Mouse (Mus musculus): Measurements from ENCODE around the gene Gls2. TPM values are rescaled to one million over a fixed set of nuclear protein-coding genes. Genes with fewer than 3 reads are reported as not detected.

Gene Gls2
- polyA plus RNA-seq, 1 experiment from 2014 or later = 1.1 TPM

DNA sequence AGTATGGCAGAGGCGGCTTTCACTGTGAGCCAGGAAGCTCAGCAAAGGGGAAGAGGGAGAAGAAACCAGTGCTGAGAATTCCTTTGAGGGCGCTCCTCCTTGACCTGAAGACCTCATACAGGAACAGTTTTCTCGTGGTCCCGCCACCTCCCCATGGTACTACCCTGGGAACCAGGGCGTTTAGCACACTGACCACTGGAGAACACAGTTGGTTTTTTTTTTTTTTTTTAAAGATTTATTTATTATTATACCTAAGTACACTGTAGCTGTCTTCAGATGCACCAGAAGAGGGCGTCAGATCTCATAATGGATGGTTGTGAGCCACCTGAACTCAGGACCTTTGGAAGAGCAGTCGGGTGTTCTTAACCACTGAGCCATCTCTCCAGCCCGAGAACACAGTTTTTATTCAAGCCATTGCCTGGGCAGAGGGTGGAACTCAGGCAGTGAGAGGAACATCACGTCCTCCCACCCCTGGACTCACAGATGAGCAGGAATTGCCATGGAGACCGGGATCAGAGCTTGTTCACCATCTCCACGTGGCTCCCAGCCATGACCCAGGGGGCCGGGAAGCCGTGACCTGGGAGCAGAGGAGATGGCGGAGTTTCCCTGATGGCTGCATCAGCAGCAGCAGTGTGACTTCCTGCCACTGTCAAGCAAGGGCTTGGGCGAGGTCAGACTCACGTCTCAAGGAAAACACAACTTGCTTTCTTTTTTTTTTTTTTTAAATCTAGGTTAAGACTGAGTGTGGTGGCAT, 27.5 kb downstream of the Gls2 start:
- 62% methylated on average over 16 of the region's 16 CpGs for WGBS
- Histone ChIP-seq H3K4me3 (no peak overlapping the region), H3K4me1 (replicated peaks) (no peaks in the 10 kb centered on the region), H3K9me3 (no peaks in the 10 kb centered on the region), H3K9ac (no peak overlapping the region), H3K36me3 (no peaks in the 10 kb centered on the region), H3K27me3 (no peaks in the 10 kb centered on the region), H3K27ac (replicated peaks) (no peak overlapping the region), H3K4me2 (no peak overlapping the region)
- ATAC-seq (ENCODE audit: low read depth) = no peak

DNA sequence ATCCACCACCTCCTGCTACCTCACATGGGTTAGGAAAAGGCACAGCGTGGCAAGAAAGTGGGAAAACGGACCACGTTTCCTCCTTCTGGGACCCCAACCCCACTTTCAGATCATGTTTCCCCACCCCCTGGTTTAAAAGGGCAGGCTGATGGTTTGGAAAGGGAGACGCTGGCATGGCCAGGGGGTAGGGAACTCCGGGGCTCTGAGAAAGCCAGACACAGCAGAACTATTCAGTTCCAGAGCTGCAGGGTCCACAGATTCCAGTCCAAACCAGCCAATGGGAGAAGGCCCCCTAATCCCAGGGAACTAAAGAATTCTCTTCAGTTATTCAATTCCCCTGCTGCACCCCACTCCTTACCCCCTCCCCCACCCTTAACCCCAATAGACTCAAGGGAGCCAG, 30.8 kb downstream of the Gls2 start:
- Histone ChIP-seq H3K27ac (replicated peaks) (no peak overlapping the region), H3K9ac (no peak overlapping the region), H3K27me3 (no peaks in the 10 kb centered on the region), H3K4me3 (no peak overlapping the region), H3K4me2 (no peak overlapping the region), H3K36me3 (no peaks in the 10 kb centered on the region), H3K4me1 (replicated peaks) (no peaks in the 10 kb centered on the region), H3K9me3 (no peaks in the 10 kb centered on the region)
- 62% methylated on average over 5 of the region's 5 CpGs for WGBS
- no peak for ATAC-seq (ENCODE audit: low read depth)

DNA sequence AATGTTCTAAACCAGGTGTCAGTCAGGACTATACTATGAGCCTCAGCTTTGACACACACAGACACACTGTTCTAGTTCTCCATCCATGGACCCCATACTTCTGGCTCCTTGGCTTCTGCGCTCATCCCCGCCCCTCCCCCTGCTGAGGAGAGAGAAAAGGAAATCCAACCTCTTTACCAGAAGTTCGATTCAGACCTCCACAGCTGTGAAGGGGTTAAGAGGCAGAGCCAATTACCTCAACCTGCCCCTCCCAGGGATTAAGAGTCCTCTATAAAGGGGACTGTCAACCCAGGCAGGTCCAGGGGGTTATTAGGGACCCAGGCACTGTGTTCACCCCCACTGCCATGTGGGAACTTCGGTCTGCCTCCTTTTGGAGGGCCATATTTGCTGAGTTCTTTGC, 31.3 kb downstream of the Gls2 start, which contains the start of gene Mip:
TSS of gene Mip (plus strand) at position 301 of the 400 bp plus-strand sequence.
- Histone ChIP-seq H3K4me3 (no peak within 1 kb of the TSS), H3K9ac (no peak within 1 kb of the TSS), H3K4me2 (no peak within 1 kb of the TSS), H3K9me3 (no peaks in the 10 kb centered on the region), H3K27me3 (no peaks in the 10 kb centered on the region), H3K36me3 (no peaks in the 10 kb centered on the region), H3K27ac (replicated peaks) (no peak within 1 kb of the TSS), H3K4me1 (replicated peaks) (no peaks in the 10 kb centered on the region)
- 53% methylated on average over 4 of the region's 4 CpGs for WGBS
- no peak for ATAC-seq (ENCODE audit: low read depth)

DNA sequence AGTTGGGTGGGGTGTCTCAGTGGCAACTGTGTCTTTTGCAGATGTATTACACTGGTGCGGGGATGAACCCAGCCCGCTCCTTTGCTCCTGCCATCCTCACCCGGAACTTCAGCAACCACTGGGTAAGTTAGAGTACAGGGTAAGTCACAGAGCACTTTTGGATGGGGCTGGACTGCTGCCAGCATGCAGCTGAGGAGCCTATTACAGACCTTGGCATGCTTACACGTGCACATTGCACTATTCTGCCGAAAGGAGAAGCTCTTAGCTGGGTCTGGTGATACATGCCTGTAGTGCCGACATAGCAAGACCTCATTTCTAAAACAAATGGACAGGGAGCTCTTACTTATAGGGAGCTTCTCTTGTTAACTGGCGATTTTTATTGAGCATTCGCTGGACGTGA, 33.3 kb downstream of the Gls2 start:
- Histone ChIP-seq H3K27me3 (no peaks in the 10 kb centered on the region), H3K4me3 (no peak overlapping the region), H3K9ac (no peak overlapping the region), H3K27ac (replicated peaks) (no peak overlapping the region), H3K4me2 (no peak overlapping the region), H3K4me1 (replicated peaks) (peaks cover 6% of the 10 kb centered on the region; the same call in 1 of the 2 replicates), H3K36me3 (no peaks in the 10 kb centered on the region), H3K9me3 (no peaks in the 10 kb centered on the region)
- ATAC-seq (ENCODE audit: low read depth) = no peak
- WGBS = 83% methylated on average over 9 of the region's 9 CpGs

DNA sequence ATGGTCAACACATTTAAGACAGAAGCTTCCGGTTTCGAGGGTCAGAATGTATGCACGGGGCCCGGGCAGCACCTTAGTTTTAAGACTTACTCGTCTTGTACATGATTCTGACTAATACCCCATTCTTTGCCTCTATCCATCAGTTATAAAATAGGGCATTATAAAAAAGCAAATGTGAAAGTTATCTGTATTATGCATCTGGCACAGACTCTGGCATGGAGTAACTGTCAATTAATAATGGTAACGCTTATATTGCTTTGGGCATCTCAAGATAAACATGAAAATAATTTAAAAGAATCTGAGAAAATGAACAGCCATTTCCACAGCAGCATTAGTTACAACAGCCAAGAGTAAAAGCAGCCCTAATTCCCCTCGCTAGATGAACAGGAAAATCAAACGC, 33.8 kb downstream of the Gls2 start:
- WGBS = 92% methylated on average over 8 of the region's 8 CpGs
- H3K9ac ChIP-seq = no peak overlapping the region
- no peak overlapping the region for H3K27ac ChIP-seq (replicated peaks)
- H3K9me3 ChIP-seq = no peaks in the 10 kb centered on the region
- H3K4me2 ChIP-seq = no peak overlapping the region
- ATAC-seq (ENCODE audit: low read depth) = no peak
- peaks cover 9% of the 10 kb centered on the region for H3K4me1 ChIP-seq (replicated peaks)
- H3K4me3 ChIP-seq = no peak overlapping the region
- no peaks in the 10 kb centered on the region for H3K27me3 ChIP-seq
- H3K36me3 ChIP-seq = no peaks in the 10 kb centered on the region

DNA sequence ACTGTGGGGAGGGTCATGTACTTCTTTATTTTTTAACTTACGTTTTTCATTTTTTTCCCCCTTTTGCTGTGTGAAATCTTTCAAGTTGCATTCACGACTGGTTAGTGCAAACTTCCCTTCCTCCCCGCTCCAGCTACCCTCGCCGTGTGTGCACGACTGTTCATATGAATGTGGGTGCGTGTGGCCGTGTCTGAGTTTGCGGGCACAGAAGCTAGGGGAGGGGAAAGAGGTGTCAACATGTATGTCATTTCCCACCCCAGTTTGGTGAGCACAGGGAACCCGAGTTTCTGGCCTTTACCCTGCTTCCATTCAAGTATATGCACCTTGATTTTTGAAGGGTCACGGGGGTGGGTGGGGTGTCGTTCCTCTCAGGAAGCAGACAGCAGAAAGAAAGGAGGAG, 36.3 kb downstream of the Gls2 start:
- Histone ChIP-seq H3K9ac (peak overlapping the region; percentile 82; the same call in 1 of the 2 replicates), H3K9me3 (no peaks in the 10 kb centered on the region), H3K4me1 (replicated peaks) (peaks cover 10% of the 10 kb centered on the region), H3K4me3 (no peak overlapping the region), H3K27ac (replicated peaks) (no peak overlapping the region), H3K36me3 (no peaks in the 10 kb centered on the region), H3K27me3 (no peaks in the 10 kb centered on the region), H3K4me2 (no peak overlapping the region)
- ATAC-seq (ENCODE audit: low read depth) = no peak
- 79% methylated on average over 12 of the region's 12 CpGs for WGBS

DNA sequence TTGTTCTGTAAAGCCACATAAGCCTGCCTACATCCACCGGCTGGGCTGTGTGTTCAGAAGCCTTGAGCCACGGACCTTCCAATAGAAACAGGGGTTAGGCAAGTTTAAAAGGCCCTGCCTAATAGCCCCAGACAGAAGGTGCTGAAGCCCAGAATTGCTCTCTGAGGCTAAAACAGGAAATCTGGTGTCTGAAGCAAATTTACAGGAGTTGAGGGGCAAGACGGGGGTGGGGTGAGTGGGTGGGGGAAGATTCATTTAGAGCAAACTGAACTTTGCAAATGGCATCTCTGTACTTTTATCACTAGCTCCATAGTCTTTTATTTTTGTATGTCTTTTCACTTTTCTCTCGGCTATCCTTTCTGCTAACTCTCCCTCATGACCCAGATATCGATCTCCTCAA, 36.9 kb downstream of the Gls2 start:
- 16% methylated on average over 5 of the region's 5 CpGs for WGBS
- Histone ChIP-seq H3K4me3 (peak overlapping the region; percentile 75), H3K9ac (peak overlapping the region; percentile 82; the same call in 1 of the 2 replicates), H3K4me1 (replicated peaks) (peaks cover 10% of the 10 kb centered on the region), H3K9me3 (no peaks in the 10 kb centered on the region), H3K27ac (replicated peaks) (0 out of 2 replicates have a peak overlapping the region, but pooled peaks have one; percentile 93), H3K36me3 (no peaks in the 10 kb centered on the region), H3K27me3 (no peaks in the 10 kb centered on the region), H3K4me2 (peak overlapping the region; percentile 69)
- no peak for ATAC-seq (ENCODE audit: low read depth)

DNA sequence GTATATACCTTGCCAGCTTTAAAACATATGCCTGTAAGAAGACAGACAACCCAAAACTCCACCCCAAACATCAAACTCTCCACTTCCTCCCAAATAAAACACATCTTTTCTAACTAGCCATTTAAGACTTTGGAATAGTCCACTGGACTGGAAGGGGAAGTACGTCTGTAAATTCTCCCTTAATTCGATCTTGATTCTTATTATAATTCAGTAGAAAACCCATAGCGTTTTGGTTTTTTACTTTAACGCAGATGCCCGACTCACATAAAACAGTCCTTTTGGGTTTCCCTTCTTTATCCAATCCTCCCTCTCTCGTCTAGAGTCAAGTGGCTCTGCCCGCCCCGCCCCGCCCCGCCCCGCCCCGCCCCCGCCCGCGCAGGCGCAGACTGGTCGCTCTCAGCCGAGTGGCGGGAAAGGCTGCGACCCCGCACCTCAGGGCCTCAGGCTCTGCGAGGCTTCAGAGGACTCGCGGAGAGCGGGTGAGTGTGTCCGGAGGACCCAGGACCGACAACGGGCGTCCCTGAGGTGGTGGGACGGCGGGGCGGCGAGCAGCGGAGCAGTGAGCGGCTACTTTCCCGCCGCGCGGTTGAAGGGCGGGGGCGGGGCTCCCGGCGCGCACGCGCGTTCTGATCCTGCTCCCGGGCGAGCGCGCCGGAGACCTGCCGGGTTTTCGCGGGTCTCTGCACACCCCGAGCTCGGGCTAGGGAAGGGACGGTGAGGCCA, 37.6 kb downstream of the Gls2 start, which contains the start of gene Timeless:
TSS of gene Timeless (plus strand) at position 369 of the 723 bp plus-strand sequence.
- ATAC-seq (ENCODE audit: low read depth) = peak; percentile 93
- Histone ChIP-seq H3K4me2 (peak within 1 kb of the TSS; percentile 69), H3K9me3 (no peaks in the 10 kb centered on the region), H3K36me3 (no peaks in the 10 kb centered on the region), H3K4me3 (peak within 1 kb of the TSS; percentile 75), H3K27ac (replicated peaks) (peak within 1 kb of the TSS; percentile 93), H3K27me3 (no peaks in the 10 kb centered on the region), H3K4me1 (replicated peaks) (peaks cover 10% of the 10 kb centered on the region), H3K9ac (peak within 1 kb of the TSS; percentile 82)
- under 1% methylated on average over 55 of the region's 58 CpGs for WGBS

DNA sequence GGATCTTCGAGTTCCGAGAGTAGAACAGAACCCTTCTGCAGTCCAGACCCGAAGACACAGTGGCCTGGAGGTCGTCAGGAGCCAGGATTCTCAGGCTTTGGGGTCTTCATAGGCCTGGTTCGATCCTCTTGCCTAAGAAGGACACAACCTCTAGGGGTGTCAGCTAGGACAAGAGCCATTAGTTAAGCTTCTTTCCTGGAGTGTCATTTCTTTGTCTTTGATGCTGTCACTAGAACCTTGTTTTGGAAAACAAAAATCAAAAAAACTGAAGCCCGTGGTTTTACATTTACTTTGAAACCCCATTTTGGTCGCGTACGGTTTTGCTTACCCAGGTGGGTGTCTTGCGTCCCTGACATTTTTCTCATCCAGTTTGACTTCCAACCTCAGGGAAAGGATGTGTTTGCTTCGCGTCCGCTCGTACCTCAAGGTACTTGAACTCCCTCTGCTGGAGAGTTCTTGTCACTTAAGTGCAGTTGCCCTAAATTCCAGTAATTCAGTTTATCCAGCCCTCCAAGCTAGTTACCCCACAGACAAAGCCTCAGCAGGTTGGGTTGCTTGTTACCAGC, 38.2 kb downstream of the Gls2 start:
- peaks cover 10% of the 10 kb centered on the region for H3K4me1 ChIP-seq (replicated peaks)
- no peaks in the 10 kb centered on the region for H3K9me3 ChIP-seq
- peak; percentile 75 for ATAC-seq (ENCODE audit: low read depth)
- H3K4me3 ChIP-seq = peak overlapping the region; percentile 75
- WGBS = under 1% methylated on average over 14 of the region's 14 CpGs
- H3K36me3 ChIP-seq = no peaks in the 10 kb centered on the region
- H3K27ac ChIP-seq (replicated peaks) = peak overlapping the region; percentile 93
- H3K4me2 ChIP-seq = peak overlapping the region; percentile 69
- no peaks in the 10 kb centered on the region for H3K27me3 ChIP-seq
- peak overlapping the region; percentile 82 for H3K9ac ChIP-seq

DNA sequence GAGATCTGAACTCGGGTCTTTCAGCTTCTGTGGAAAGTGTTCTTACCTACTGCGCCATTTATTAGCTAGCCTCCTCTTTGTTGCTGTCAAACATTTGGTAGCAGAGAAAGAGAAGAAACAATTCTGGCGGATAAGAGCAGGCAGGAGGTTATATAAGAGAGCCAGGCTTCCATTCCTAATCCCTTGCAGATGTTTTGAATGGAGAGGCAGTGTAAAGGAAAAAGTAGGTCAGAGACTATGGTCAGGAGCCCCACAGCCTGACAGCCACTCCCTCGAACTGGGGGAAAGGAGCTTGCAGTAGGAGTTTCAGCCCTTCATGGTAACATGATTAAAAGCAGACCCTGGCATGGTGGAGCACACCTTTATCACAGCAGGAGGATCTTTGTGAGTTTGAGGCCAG, 42.1 kb downstream of the Gls2 start:
- Histone ChIP-seq H3K4me1 (replicated peaks) (peaks cover 6% of the 10 kb centered on the region), H3K4me2 (no peak overlapping the region), H3K9me3 (no peaks in the 10 kb centered on the region), H3K27ac (replicated peaks) (no peak overlapping the region), H3K4me3 (no peak overlapping the region), H3K27me3 (no peaks in the 10 kb centered on the region), H3K9ac (no peak overlapping the region), H3K36me3 (peaks cover 17% of the 10 kb centered on the region)
- ATAC-seq (ENCODE audit: low read depth) = no peak
- 81% methylated on average over 4 of the region's 4 CpGs for WGBS

DNA sequence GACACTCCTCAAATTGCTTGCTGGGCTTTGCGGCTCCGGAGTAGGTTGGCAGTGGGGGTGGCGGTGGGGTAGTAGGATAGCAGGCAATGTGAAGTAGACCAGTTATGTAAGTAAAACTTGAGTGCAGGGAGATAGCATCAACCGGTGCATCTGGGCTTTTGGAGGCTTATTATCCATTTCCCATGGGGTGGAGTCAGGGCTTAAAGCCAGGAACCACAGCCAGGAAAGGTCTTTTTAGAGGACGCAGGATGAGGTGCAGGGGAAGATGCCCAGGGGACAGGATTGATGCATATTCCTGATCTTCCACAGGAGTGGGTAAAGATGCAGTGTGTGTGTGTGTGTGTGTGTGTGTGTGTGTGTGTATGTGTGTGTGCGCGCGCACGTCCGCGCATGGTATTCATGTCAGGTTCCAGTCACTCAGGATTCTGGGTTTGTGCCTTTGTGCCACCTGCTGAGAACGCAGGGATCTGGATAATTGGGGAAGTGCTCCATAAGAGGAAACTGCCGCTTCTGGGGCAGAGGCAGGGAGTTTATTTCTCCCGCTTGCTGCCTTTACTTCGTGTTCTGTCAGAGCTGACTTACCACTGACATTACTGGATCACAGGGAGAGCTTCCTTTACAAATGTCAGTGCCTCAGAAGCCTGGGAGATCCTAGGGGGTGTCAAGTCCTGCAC, 43.7 kb downstream of the Gls2 start:
- Histone ChIP-seq H3K4me2 (no peak overlapping the region), H3K9ac (no peak overlapping the region), H3K27me3 (no peaks in the 10 kb centered on the region), H3K9me3 (no peaks in the 10 kb centered on the region), H3K4me3 (no peak overlapping the region), H3K27ac (replicated peaks) (0 out of 2 replicates have a peak overlapping the region, but pooled peaks have one; percentile 42), H3K36me3 (peaks cover 33% of the 10 kb centered on the region), H3K4me1 (replicated peaks) (peaks cover 1% of the 10 kb centered on the region)
- no peak for ATAC-seq (ENCODE audit: low read depth)
- 72% methylated on average over 15 of the region's 15 CpGs for whole genome bisulfite sequencing

DNA sequence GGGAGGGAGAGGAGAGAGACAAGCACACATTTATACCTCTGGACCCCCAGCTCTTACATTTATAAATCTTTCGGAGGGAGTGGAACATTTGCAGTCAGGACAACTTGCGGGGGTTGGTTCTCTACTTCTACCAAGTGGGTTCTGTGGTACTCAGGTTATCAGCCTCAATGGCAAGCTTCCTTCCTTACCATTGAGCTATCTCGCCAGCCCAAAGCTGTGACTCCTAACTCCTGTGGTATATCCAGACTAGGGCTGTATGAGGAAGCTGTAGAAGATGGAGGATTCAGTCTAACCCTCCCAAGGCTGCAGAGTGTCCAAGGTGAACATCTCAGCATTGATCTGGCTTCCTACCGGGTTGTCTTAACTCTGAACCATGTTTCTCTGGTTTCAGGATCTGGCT, 44.9 kb downstream of the Gls2 start:
- H3K27me3 ChIP-seq = no peaks in the 10 kb centered on the region
- WGBS = 93% methylated on average over 4 of the region's 4 CpGs
- H3K9me3 ChIP-seq = no peaks in the 10 kb centered on the region
- no peak for ATAC-seq (ENCODE audit: low read depth)
- H3K36me3 ChIP-seq = peaks cover 44% of the 10 kb centered on the region
- H3K4me2 ChIP-seq = no peak overlapping the region
- H3K9ac ChIP-seq = no peak overlapping the region
- H3K27ac ChIP-seq (replicated peaks) = no peak overlapping the region
- no peaks in the 10 kb centered on the region for H3K4me1 ChIP-seq (replicated peaks)
- no peak overlapping the region for H3K4me3 ChIP-seq

Data from neural tube, embryonic 13.5 days (tissue).